Mouse (Mus musculus): ENCODE measurements around the gene Arpc4.

DNA sequence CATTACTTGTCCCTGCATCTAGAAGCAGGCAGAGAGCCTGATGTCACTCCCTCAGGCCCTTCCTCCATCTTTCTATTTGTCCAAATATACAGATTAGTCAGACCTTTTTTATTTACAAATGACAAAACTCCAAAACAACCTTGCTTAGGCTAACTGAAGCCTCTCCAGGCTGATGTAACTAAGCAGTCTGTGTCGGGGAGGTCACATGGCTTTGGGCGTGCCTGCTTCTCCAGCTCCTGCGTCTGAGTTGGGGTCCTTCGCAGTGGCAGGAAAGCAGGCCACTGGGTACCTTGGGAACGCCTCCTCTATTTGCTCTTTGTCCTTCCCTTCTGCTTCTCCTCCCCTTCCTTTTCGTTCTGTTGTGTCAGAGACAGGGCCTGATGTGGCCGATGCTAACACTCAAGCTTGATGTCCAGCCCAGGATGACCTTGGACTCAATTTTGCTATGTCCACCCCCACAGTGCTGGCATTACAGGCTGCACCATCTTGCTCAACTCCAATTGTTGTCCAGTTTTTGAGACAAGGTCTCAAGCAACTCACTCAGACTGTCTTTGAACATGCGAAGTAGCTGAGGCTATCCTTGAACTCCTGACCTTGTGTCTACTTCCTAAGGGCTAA lies 13.3 kb upstream of the Arpc4 start:
- TF ChIP-seq POLR2AphosphoS5 (IDR thresholded peaks at IDR 0.05; ENCODE audit: borderline replicate concordance, low read depth, low read length) (no peak), CTCF (IDR thresholded peaks at IDR 0.05 in 2 of 3, conservative IDR thresholded peaks at IDR 0.05 in 1 of 3; ENCODE audit: control insufficient read depth in 1 of 3, insufficient read depth in 1 of 3, low read depth in 2 of 3, low read length in 3 of 3, poor library complexity in 1 of 3, severe bottlenecking in 1 of 3) (no peak), USF2 (IDR thresholded peaks at IDR 0.05; ENCODE audit: borderline replicate concordance in 1 of 2, insufficient read depth in 1 of 2, low read depth in 1 of 2, low read length in 2 of 2) (no peak), KAT2A (conservative IDR thresholded peaks at IDR 0.05; ENCODE audit: low read depth, low read length) (no peak), NELFE (IDR thresholded peaks at IDR 0.05; ENCODE audit: low read depth, low read length) (no peak), E2F4 (IDR thresholded peaks at IDR 0.05; ENCODE audit: borderline replicate concordance, low read depth, low read length) (no peak), BHLHE40 (IDR thresholded peaks at IDR 0.05; ENCODE audit: borderline replicate concordance, low read depth, low read length) (no peak), EP300 (IDR thresholded peaks at IDR 0.05; ENCODE audit: low read depth in 1 of 2, low read length in 2 of 2) (no peak), NRF1 (IDR thresholded peaks at IDR 0.05; ENCODE audit: insufficient read depth, low read depth, low read length, poor library complexity, severe bottlenecking) (no peak), POLR2A (IDR thresholded peaks at IDR 0.05; ENCODE audit: control insufficient read depth in 1 of 2, insufficient read depth in 1 of 2, low read depth in 1 of 2, low read length in 2 of 2, poor library complexity in 1 of 2) (no peak), ZNF384 (IDR thresholded peaks at IDR 0.05; ENCODE audit: low read depth, low read length) (no peak), SIN3A (IDR thresholded peaks at IDR 0.05; ENCODE audit: low read length) (no peak), MAZ (IDR thresholded peaks at IDR 0.05; ENCODE audit: low read depth, low read length) (no peak), POLR2AphosphoS2 (IDR thresholded peaks at IDR 0.05; ENCODE audit: low read length) (no peak)

All from MEL (cell line).